Mouse (Mus musculus) ES-Bruce4 (cell line): ENCODE data around the gene Cpa5. TPM values are rescaled to one million over a fixed set of nuclear protein-coding genes. Genes with fewer than 3 reads are reported as not detected.

ENCODE experiments used
- H3K27ac ChIP-seq: 2 replicates; pipeline ENCODE4 v1.5.1; 2012; ENCODE audit warnings: low read length, inconsistent platforms; ENCODE audit not compliant: insufficient read depth
- H3K27me3 ChIP-seq: 2 replicates; pipeline ENCODE4 v1.6.1; 2012; ENCODE audit warnings: mild to moderate bottlenecking, low read length, inconsistent platforms; ENCODE audit not compliant: control insufficient read depth, poor library complexity, insufficient read depth, severe bottlenecking
- H3K36me3 ChIP-seq: 2 replicates; pipeline ENCODE4 v1.6.1; 2012; ENCODE audit warnings: inconsistent platforms, mild to moderate bottlenecking, low read length, moderate library complexity; ENCODE audit not compliant: control insufficient read depth, poor library complexity, insufficient read depth, severe bottlenecking
- H3K4me1 ChIP-seq: one replicate; pipeline ENCODE4 v1.8.1; 2011; ENCODE audit warnings: low read length; ENCODE audit not compliant: control insufficient read depth, insufficient read depth
- H3K4me3 ChIP-seq: 2 replicates; pipeline ENCODE4 v1.5.1; 2011; ENCODE audit warnings: low read depth, mild to moderate bottlenecking, low read length
- H3K9ac ChIP-seq: 2 replicates; pipeline ENCODE4 v1.6.1; 2012; ENCODE audit warnings: low read depth, mild to moderate bottlenecking, inconsistent platforms; ENCODE audit not compliant: poor library complexity, severe bottlenecking
- H3K9me3 ChIP-seq: replicated peaks from 2 replicates; pipeline ENCODE4 v1.6.1; 2012; ENCODE audit warnings: mild to moderate bottlenecking, low read length, inconsistent platforms; ENCODE audit not compliant: control insufficient read depth, poor library complexity, insufficient read depth, severe bottlenecking
- CTCF ChIP-seq: IDR thresholded peaks from one replicate; pipeline ENCODE4 v1.8.1; 2011; ENCODE audit warnings: low read depth, low read length
- EP300 ChIP-seq: IDR thresholded peaks from 2 replicates; pipeline ENCODE4 v1.6.1; 2011; ENCODE audit warnings: low read depth, low read length; ENCODE audit not compliant: insufficient read depth
- POLR2A ChIP-seq: IDR thresholded peaks from one replicate; pipeline ENCODE4 v1.8.1; 2011; ENCODE audit warnings: low read length; ENCODE audit not compliant: insufficient read depth
- polyA plus RNA-seq: library from polyadenylated mRNA; stranded (reverse); fragments of >200 nt; gene quantifications from 2 replicates; pipeline ENCODE4 v1.2.4, GENCODE M21; 2011; ENCODE audit warnings: low read depth; ENCODE audit not compliant: missing spikeins, insufficient read depth, insufficient read length

Cpa5 gene
- polyA plus RNA-seq, 1 experiment: not detected

GRCm38 (mm10) chr6:30680442-30680841 lies 69.6 kb downstream of the Cpa5 start:
- Histone ChIP-seq H3K36me3 (no peaks in the 10 kb centered on the region), H3K9me3 (no peaks in the 10 kb centered on the region), H3K4me1 (peaks cover 4% of the 10 kb centered on the region), H3K4me3 (no peak overlapping the region), H3K27me3 (no peaks in the 10 kb centered on the region), H3K27ac (no peak overlapping the region), H3K9ac (no peak overlapping the region)
- TF ChIP-seq POLR2A (no peak), CTCF (no peak), EP300 (no peak)

Other genes with a start within 250 kb of the Cpa5 start
- 71.2 and 76.3 TPM in 2 replicates for gene Zc3hc1, start 220.0 kb upstream of the Cpa5 start, polyA plus RNA-seq
- gene Klhdc10, start 209.1 kb upstream of the Cpa5 start, polyA plus RNA-seq: 32.8 and 38.1 TPM in 2 replicates
- 126 and 130 TPM in 2 replicates for gene Tmem209, start 101.2 kb upstream of the Cpa5 start, polyA plus RNA-seq
- gene Ssmem1, start 101.2 kb upstream of the Cpa5 start, polyA plus RNA-seq: not detected in 2 replicates
- 1.5 TPM in 1 of 2 replicates, not detected in the other for gene Cpa2, start 69.4 kb upstream of the Cpa5 start, polyA plus RNA-seq
- gene Cpa4, start 42.6 kb upstream of the Cpa5 start, polyA plus RNA-seq: not detected in 2 replicates
- not detected in 2 replicates for gene Cpa1, start 28.2 kb downstream of the Cpa5 start, polyA plus RNA-seq
- 4.9 and 8.1 TPM in 2 replicates for gene Cep41, start 82.7 kb downstream of the Cpa5 start, polyA plus RNA-seq
- gene Mest, start 112.5 kb downstream of the Cpa5 start, polyA plus RNA-seq: 50.5 and 54.4 TPM in 2 replicates